Mouse (Mus musculus) embryonic facial prominence, embryonic 11.5 days (tissue): ENCODE measurements around the gene 4930524B15Rik. TPM values are rescaled to one million over a fixed set of nuclear protein-coding genes. Genes with fewer than 3 reads are reported as not detected.

ENCODE experiments used
- ATAC-seq: fragments of 200-750 bp; cut with Nextera tagmentation; replicated peaks from 2 replicates; pipeline ENCODE4 v1.8.0; 2017; ENCODE audit warnings: low read depth; ENCODE audit not compliant: insufficient number of reproducible peaks, low FRiP score, low TSS enrichment
- DNase-seq: peaks from one replicate; pipeline ENCODE4 v3.0.0-alpha.2; 2015; ENCODE audit warnings: low spot score
- H3K27ac ChIP-seq: fragments of 300-500 bp; sonication (generic); replicated peaks from 2 replicates; pipeline ENCODE4 v1.5.1; 2014; ENCODE audit warnings: mild to moderate bottlenecking, low read depth, low read length, control low read depth
- H3K27me3 ChIP-seq: fragments of 300-500 bp; sonication (generic); 2 replicates; pipeline ENCODE4 v1.6.1; 2014; ENCODE audit warnings: mild to moderate bottlenecking, low read length, moderate library complexity, mixed read lengths; ENCODE audit not compliant: control insufficient read depth, insufficient read depth
- H3K36me3 ChIP-seq: fragments of 300-500 bp; sonication (generic); replicated peaks from 2 replicates; pipeline ENCODE4 v1.6.1; 2014; ENCODE audit warnings: low read depth, mild to moderate bottlenecking, low read length, moderate library complexity, mixed read lengths; ENCODE audit not compliant: control insufficient read depth, insufficient read depth
- H3K4me1 ChIP-seq: fragments of 300-500 bp; sonication (generic); 2 replicates; pipeline ENCODE4 v1.6.1; 2014; ENCODE audit warnings: low read length, mixed read lengths; ENCODE audit not compliant: control insufficient read depth, insufficient read depth
- H3K4me2 ChIP-seq: fragments of 300-500 bp; sonication (generic); 2 replicates; pipeline ENCODE4 v1.6.1; 2014; ENCODE audit warnings: low read depth, mild to moderate bottlenecking, control low read depth, low read length, moderate library complexity
- H3K4me3 ChIP-seq: fragments of 300-500 bp; sonication (generic); 2 replicates; pipeline ENCODE4 v1.5.1; 2014; ENCODE audit warnings: low read depth, low read length, control low read depth
- H3K9ac ChIP-seq: fragments of 300-500 bp; sonication (generic); replicated peaks from 2 replicates; pipeline ENCODE4 v1.6.1; 2014; ENCODE audit warnings: mild to moderate bottlenecking, control low read depth, low read length
- H3K9me3 ChIP-seq: fragments of 300-500 bp; sonication (generic); replicated peaks from 2 replicates; pipeline ENCODE4 v1.6.1; 2016; ENCODE audit warnings: mild to moderate bottlenecking, low read length, inconsistent platforms, mixed read lengths; ENCODE audit not compliant: control insufficient read depth
- WGBS: fragments of 180-500 bp; shearing (Covaris S2); extraction: QIAGEN DNeasy Blood & Tissue Kit; methylation state at CpG from one replicate; pipeline ENCODE4 v1.1.7; 2014; 5-methylcytosine and 5-hydroxymethylcytosine counted together
- polyA plus RNA-seq: library from polyadenylated mRNA; unstranded; fragments of >200 nt; fragmentation: Nextera tagmentation; extraction: Ambion mirVana; gene quantifications from 2 replicates; pipeline ENCODE4 v1.2.1, GENCODE M21; 2014

4930524B15Rik gene
- polyA plus RNA-seq, 1 experiment from 2014 or later, result not detected

- no peak for DNase-seq
These were observed 63.2 kb downstream of the 4930524B15Rik start for GRCm38 (mm10) chr11:32028605-32029004.

More at GRCm38 (mm10) chr11:32028605-32029004, 63.2 kb downstream of the 4930524B15Rik start:
- ATAC-seq, result no peak
- Histone ChIP-seq H3K9me3 (no peaks in the 10 kb centered on the region), H3K27me3 (no peaks in the 10 kb centered on the region), H3K4me1 (no peaks in the 10 kb centered on the region), H3K4me3 (no peak overlapping the region), H3K36me3 (no peaks in the 10 kb centered on the region), H3K4me2 (no peak overlapping the region), H3K9ac (no peak overlapping the region), H3K27ac (no peak overlapping the region)
- WGBS, result 84% methylated on average over 3 of the region's 3 CpGs

Other genes starting within 250 kb of the 4930524B15Rik start
- gene Cpeb4, start 93.4 kb upstream of the 4930524B15Rik start, polyA plus RNA-seq, result 5.8 and 7.1 TPM in 2 replicates
- 8.0 and 9.8 TPM in 2 replicates for gene Nsg2, start 34.9 kb downstream of the 4930524B15Rik start, polyA plus RNA-seq
- gene Il9r, start 234.7 kb downstream of the 4930524B15Rik start, polyA plus RNA-seq, result 0.08 TPM in 1 of 2 replicates, not detected in the other
- 91.8 and 94.6 TPM in 2 replicates for gene Snrnp25, start 239.8 kb downstream of the 4930524B15Rik start, polyA plus RNA-seq